In genomic region chr1:86520361-86520760, GRCm38 (mm10) we compare ENCODE assay signal across 10 mouse cellular contexts. TPM values are rescaled to one million over a fixed set of nuclear protein-coding genes. Genes with fewer than 3 reads are reported as not detected.
DNase-seq lines count a peak whose midpoint lies in the region; ATAC-seq and TF ChIP-seq lines count a peak whose summit lies in the region.
"Had no signal": no experiment of that assay in that cellular context is flagged by ENCODE, and none has a peak within 500 bp of the region (broad histone marks: within the 10 kb centered on the region; RNA-seq: fewer than 3 reads in every experiment).

No protein-coding gene starts in this region.

- 29% methylated on average over 7 of the region's 7 CpGs for WGBS in lung, embryonic 14.5 days

- no peak overlapping the region for H3K4me3 ChIP-seq in lung, embryonic 14.5 days (ENCODE audit: low read depth, low read length)
- H3K4me3 ChIP-seq in cortical plate, adult 2 months (ENCODE audit: insufficient read depth, low read length): no peak overlapping the region
- H3K4me3 ChIP-seq: midbrain, embryonic 12.5 days had no signal

- H3K36me3 ChIP-seq in lung, embryonic 14.5 days (ENCODE audit: insufficient read depth): no peaks in the 10 kb centered on the region
- H3K36me3 ChIP-seq: midbrain, embryonic 12.5 days had no signal

- H3K4me1 ChIP-seq in lung, embryonic 14.5 days (ENCODE audit: insufficient read depth): peaks cover 9% of the 10 kb centered on the region
- no peaks in the 10 kb centered on the region for H3K4me1 ChIP-seq in cortical plate, adult 2 months (ENCODE audit: control insufficient read depth, insufficient read depth, low read length)

- TF ChIP-seq CTCF in lung, embryonic 14.5 days (IDR thresholded peaks at IDR 0.05; ENCODE audit: low read depth): peak; percentile 68
- TF ChIP-seq CTCF in cortical plate, adult 2 months (IDR thresholded peaks at IDR 0.05; ENCODE audit: extremely low read depth, insufficient read depth, low read length): 0 out of 2 replicates have a peak, but pooled peaks have one; percentile 8

- no peak for ATAC-seq in lung, embryonic 14.5 days (ENCODE audit: insufficient read depth)
- ATAC-seq: Patski had no signal

- no peaks in the 10 kb centered on the region for H3K27me3 ChIP-seq in lung, embryonic 14.5 days (ENCODE audit: insufficient read depth, low read length)
- H3K27me3 ChIP-seq: Patski had no signal

- no peak overlapping the region for H3K4me2 ChIP-seq in lung, embryonic 14.5 days
- H3K4me2 ChIP-seq: midbrain, embryonic 12.5 days had no signal

- H3K9me3 ChIP-seq in lung, embryonic 14.5 days (ENCODE audit: low read depth, low read length): no peaks in the 10 kb centered on the region
- H3K9me3 ChIP-seq: midbrain, embryonic 12.5 days had no signal

- no peak overlapping the region for H3K9ac ChIP-seq in lung, embryonic 14.5 days
- H3K9ac ChIP-seq: midbrain, embryonic 12.5 days had no signal

- DNase-seq in cerebellum, adult 9-11 months: peak; percentile 38
- DNase-seq in cerebellum, adult 11 months: no peak
- peak; percentile 51 for DNase-seq in lung, embryonic 14.5 days
- DNase-seq in lung, adult 18-20 months: no peak
- peak; percentile 71 for DNase-seq in lung, postnatal 10 days
- no peak for DNase-seq in frontal cortex, postnatal 25 days (ENCODE audit: low spot score in 2 of 2)
- DNase-seq in gastrocnemius, adult 18-20 months (ENCODE audit: low spot score): no peak

- H3K27ac ChIP-seq in lung, embryonic 14.5 days (ENCODE audit: low read depth): no peak overlapping the region
- H3K27ac ChIP-seq in cortical plate, adult 2 months (ENCODE audit: insufficient read depth, low read length): no peak overlapping the region
- H3K27ac ChIP-seq: midbrain, embryonic 12.5 days had no signal

- no peak for TF ChIP-seq POLR2A in cortical plate, adult 2 months (IDR thresholded peaks at IDR 0.05; ENCODE audit: extremely low read depth, insufficient read depth, low read length)

RNA-seq across cellular contexts. Expression of gene Ptma, which starts 6.2 kb away (rescaled TPM):
- 3,453 and 3,547 TPM in 2 replicates for polyA plus RNA-seq in lung, embryonic 14.5 days (2014; fragmentation: Nextera tagmentation; extraction: Ambion mirVana)
- 548 and 595 TPM in 2 replicates for polyA plus RNA-seq in cortical plate, adult 2 months (2012; rRNA removed)
- total RNA-seq in gastrocnemius, adult 18-20 months (2021): 10 to 100 TPM; 64.2 to 99.0 TPM

Comparison
In these comparisons a context has a peak if more than half of its experiments do, and no peak if none do; other contexts are left out.
1. DNase-seq: peak in cerebellum, adult 9-11 months (single experiment), lung, embryonic 14.5 days (single experiment) and lung, postnatal 10 days (single experiment); none in cerebellum, adult 11 months (single experiment), lung, adult 18-20 months (0 of 2), frontal cortex, postnatal 25 days (0 of 2) and gastrocnemius, adult 18-20 months (single experiment).